Mouse (Mus musculus) adrenal gland, postnatal 25 days (tissue): ENCODE results near the gene Fgg. TPM values are rescaled to one million over a fixed set of nuclear protein-coding genes. Genes with fewer than 3 reads are reported as not detected.
A peak's percentile ranks its signal among the peaks of the same experiment; 100 is the strongest.

Experiments used
- DNase-seq: peaks from one replicate; pipeline ENCODE4 v3.0.0; 2021; ENCODE audit warnings: mixed read lengths
- total RNA-seq: library from RNA; stranded (reverse); gene quantifications from 2 replicates; pipeline ENCODE4 v1.2.3, GENCODE M21; 2021

Fgg gene
- total RNA-seq, 1 experiment from 2014 or later: 0.24 TPM

DNA sequence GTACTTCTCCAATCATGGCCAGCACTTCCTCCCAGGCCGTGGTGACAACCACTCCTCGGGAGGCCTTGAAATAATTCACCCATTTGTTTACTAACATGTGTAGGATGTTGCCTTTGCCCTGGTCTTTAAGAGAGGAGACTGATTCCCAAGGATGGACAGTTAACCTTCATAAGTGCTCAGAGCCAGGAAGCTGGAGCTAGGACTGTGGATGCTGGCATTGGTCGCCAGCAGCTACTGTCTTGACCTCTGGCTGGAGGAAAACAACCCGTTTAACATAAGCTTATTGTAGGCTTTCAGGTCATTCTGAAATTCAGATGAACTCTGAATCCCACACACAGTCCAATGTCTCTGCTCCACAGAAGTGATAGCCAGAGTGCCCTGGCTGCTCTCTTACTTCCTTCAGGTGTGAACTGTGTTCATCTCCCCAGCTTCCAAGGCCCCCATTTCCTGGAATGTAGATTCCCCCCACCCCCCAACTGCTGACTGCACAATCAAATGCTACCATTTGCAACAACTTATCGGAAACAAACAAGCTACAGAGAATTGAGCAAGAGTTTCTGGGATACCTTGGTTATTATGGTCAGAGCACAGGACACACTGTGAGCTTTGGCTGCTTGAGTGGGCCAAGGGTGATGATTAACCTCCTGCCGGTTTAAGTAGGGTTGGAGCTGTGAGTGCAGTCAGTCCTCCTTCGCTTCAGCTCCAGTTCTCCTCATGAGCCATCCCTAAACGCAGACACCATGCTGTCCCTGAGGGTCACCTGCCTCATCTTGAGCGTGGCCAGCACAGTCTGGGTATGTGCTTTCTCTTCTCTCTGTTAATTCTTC lies 18.2 kb downstream of the Fgg start, which contains the start of gene Fga:
TSS of gene Fga (plus strand) at position 602 of the 827 bp plus-strand sequence.
- no peak for DNase-seq

DNA sequence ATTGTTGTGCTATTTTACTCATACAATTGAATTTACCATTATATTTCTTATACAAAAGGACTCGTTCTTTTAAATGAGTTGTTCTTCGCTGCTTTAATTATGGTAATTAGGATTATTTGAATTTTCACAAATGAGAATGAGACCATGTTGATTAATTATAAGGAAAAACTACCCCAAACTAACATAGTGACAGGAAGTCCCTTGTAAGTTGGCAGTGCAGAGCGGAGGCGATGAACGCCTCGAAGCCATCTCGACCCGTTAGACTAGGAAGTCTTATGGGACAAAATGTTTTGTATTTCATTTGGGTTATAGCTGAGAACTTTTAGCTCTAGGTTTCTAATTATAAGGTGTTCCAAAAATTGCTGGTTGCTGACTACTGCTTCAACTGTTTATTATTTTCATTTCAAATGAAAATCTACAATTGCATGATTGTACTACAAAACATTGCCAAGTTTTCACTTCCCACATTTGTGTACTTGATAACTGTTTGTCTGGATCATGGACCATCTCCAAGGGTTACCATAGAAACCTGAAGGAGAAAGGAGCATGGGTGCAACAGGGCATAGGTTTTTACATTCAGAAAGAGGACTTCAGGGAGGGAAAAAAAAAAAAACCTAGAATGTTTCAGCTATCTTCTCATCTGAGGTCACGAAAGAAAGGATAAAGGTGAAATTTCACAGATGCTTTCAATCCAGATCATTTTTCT lies 20.2 kb downstream of the Fgg start:
- DNase-seq: no peak

DNA sequence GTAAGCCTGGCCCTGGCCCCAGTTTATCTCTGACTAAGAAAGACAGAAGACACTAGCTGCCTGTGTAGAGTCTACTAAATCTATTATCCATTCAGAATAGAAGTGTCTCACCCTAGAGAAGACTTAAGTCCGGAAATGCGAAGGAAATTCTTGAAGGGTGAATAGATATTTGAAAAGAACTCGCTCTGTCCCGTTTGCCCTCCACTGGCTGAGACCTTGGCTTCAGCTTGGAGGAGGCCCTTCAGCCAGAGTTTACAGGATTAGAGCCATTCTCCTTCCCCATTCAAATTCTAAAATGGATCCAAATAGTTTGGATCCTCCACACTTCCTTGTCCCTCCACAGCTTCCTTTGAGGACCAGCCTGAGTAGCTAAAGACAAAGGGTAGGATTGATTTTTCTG lies 22.8 kb downstream of the Fgg start:
- no peak for DNase-seq

DNA sequence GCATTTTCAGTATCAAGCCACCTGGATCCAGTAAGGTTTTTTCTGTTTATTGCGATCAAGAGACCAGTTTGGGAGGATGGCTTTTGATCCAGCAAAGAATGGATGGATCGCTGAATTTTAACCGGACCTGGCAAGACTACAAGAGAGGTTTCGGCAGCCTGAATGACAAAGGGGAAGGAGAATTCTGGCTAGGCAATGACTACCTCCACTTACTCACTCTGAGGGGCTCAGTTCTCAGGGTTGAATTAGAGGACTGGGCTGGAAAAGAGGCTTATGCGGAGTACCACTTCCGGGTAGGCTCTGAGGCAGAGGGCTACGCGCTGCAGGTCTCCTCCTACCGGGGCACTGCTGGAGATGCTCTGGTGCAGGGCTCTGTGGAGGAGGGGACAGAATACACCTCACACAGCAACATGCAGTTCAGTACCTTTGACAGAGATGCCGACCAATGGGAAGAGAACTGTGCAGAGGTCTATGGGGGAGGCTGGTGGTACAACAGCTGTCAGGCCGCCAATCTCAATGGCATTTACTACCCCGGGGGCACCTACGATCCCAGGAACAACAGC lies 25.3 kb downstream of the Fgg start:
- DNase-seq: no peak

DNA sequence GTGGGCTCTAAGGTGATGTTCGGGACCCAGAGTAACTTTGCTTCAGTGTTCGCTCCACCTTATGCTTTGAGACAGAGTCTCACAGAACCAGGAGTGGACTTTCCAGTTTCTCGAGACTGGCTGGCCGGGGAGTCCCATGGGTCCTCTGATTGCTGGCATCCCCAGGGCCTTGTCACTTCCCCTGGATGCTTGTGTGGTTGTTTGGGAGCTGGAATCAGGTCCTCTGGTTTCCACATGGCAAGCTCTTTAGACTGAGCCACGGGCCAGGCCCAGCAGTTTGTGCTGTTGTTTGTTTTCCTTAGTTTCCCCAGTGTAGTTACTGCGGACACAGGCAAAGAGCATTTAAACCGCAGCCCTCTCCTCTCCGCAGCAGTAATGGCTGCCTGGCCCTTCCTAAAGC lies 26.3 kb downstream of the Fgg start:
- DNase-seq: no peak

DNA sequence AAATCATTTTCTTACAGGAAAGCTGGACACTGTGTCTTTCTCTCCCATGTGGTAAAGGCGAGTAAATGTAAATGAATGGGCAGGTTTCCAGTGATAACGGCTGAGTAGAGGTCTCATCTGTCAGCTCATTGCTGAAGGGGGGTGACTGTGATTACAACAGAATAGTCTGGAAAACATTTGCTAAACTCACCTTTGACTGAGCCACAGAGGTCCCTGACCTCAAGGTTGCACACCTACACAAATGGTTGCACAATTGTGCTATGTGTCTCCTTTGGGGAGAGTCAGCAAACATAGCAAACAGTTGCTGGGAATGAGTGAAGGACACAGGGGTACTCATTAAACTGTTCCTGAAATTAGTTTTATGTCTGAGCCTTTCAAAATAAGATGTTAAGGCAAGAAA lies 31.3 kb downstream of the Fgg start:
- DNase-seq: no peak

DNA sequence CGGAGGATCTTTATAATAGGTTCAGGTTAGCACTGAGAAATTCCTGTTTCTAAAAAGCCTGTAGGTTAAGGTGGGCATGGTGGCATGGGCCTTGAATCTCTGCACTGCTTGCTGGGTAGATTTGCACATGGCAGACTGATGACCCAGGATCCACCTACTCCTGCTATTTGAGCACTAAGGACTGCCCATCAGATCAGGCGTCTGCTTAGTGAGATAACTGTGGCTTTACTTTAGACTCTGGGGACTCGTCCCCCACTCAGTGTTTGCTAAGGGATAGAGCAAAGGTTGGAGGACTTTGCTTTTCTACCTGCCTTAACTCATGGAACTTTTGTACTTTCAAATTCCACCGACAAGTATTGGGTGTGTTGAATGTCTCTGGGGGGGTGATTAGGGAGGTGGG lies 32.1 kb downstream of the Fgg start:
- no peak for DNase-seq

DNA sequence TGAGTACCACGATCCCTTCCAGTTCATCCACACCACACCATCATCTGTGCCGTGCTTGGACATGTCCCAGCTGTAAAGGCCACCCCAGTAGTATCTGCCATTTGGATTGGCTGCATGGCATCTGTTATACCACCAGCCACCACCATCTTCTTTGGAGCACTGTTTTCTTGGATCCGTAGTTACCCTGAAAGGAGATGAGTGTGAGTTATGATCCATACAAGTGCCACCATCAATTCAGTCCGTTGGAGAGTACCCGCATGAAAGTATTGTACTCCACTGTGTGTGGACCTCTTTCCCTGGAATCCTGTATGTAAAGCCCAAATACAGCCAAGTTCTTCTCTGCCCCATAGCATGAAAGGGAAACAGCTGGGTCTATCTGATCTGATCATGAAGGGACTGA lies 34.9 kb downstream of the Fgg start:
- no peak for DNase-seq

DNA sequence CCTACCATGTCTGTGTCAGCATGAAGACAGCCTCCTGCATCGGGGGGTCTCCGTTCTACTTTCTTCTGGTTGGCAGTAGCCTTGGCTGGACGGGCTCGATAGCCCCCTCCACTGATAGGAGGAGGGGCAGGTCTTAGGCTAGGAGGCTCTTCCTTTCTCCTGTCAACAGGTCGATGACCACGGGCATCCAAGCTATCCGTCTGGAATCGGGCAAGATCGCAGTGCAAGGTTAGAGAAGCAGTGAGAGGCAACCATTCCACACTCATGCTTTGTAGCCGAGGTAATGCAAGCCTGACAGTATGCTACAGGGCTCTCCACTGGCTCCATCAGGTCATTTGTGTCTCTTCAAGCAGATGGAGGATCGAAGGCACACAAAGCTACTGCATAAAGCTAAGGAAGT lies 39.1 kb downstream of the Fgg start:
- DNase-seq: no peak

DNA sequence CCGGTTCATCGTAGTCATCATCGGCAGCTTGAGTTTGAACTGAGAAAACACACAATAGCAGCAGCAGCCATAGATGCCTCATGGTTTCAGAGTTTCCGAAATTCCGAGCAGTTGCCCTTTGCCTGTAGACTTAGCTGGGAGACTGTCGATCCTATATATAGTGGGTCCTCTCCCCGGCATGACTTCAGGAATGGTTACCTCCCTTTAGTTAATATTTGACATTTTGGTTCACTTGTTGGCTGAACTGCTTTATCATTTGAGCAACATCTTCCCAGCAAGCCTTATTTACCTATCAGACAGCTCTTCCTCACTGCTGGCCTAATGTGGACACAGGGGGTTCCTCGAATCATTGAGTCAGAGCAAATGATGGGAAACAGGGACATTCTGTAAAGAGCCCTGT lies 42.2 kb downstream of the Fgg start, which contains the start of gene Fgb:
TSS of gene Fgb (minus strand) at position 184 of the 400 bp plus-strand sequence.
- no peak for DNase-seq

DNA sequence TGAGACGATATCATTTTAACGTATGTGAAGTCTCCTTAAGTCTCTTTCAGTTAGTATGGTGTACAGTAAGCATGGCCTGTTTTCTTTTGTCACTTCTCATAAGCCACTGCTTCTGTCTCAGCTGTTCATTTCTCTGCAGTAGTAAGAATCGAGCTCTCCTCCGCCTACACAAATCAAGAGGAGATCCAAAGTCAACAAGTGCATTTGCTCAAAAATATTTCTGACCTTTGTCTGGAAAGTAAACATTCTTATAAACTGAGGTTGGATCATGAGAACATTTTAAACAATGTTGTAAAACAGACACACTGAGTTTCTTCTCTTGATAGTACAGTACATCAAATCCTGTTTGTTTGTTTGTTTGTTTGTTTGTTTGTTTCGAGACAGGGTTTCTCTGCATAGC lies 43.1 kb downstream of the Fgg start:
- DNase-seq: no peak

DNA sequence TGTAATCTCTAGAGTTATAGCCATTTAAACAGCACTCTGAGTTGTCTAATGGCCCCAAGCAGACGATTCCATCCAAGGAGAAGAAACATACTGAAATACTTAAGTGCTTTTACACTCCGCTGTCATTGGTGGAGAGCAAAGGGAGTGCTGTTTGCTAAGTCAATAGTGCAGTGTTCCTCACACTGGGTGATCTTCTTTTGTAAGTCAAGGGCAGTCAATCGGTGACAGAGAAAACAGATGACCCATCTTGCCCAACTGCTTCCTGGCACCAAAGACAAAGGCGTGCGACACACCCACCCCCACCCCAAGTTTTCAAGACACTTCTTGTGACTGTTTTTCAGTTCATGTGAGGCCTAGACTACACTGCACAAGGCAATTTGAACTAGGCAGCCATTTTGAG lies 44.6 kb downstream of the Fgg start:
- DNase-seq: no peak

DNA sequence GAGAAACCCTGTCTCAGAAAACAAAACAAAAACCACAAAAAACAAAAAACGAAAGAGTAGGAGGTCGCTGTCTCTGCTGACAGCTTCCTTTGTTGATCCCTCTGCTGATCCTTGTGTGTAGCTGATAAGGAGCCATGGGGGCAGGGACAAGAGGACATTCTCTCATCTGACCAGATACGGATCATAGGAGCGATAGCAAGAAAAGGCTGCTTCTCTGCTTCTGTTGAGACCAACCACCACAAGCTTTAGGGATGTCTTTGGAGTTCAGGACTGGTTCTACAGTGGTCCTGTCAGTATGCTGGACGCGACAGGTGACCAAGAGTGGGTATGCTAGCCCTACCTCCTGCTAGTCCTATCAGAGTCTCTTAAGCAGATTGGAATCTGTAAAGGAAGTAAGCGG lies 45.6 kb downstream of the Fgg start:
- DNase-seq: no peak

DNA sequence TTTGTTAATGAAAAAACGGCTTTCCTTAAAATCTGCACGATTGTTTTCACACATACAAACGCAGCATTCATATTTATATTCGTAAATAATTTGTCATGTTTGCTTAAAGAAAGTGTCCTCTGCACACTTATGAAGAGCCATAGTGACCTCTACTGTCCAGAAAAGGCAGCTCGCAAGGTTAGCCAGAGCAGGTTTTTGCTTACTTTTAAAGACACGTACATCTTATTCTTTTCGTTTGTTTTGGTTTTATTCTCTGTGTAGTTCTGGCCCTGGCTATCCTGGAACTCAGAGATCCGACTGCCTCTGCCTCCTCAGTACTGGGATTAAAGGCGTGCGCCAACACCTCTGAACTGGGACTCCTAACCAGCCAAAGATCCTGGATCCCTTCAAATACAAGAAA lies 46.2 kb downstream of the Fgg start:
- DNase-seq: peak; percentile 12

DNA sequence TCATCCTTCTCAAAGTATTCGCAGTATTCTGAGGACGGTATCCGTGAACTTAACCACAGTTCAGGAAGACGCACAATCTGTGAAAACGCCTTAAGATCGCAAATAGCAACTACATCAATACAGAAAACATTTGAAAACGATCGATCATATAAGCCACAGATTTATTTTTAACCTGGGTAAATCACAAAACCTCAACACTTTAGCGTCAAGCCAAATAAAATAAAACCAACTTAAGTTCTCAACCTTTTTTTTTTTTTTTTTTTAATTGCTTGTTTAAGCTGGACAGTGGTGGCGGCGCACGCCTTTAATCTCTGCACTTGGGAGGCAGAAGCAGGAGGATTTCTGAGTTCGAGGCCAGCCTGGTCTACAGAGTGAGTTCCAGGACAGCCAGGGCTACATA lies 47.2 kb downstream of the Fgg start:
- no peak for DNase-seq

DNA sequence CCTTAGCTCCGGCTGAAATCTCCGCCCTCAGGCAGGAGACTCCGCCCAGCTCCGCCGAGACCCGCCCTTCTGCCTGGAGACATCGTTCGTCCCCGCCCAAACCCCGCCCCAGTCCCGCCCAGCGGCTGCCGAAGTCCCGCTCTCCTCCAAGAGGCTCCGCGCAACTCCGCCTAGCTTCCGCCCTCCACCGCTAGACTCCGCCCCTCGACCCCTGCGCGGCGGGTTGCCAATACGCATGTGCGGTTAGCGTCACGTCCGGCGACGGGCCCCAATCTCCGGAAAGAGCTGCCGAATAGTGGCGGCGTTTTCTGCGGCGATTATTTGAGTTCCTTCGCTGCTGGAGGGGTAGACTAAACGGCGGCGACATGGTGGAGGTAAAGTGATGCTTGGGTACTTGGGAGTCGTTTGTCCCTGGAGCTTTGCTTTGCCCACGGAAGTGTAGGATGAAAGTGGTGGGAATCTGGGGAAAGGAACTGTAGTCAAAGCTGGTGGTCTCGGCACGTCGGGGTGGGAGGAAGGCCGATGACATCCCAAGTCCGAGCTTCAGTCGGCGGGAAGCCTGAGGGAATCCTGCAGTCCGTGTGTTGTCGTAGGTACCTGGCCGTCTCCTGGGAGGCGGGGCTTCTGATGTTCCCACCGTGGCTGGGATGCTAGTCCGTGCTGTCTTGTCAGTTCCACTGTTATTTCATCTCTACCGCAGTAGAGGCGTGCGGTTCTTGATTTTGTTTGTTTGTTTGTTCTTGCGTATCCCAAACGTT lies 47.9 kb downstream of the Fgg start, which contains the start of gene Plrg1:
TSS of gene Plrg1 (plus strand) at position 242 of the 758 bp plus-strand sequence.
- peak; percentile 100 for DNase-seq

DNA sequence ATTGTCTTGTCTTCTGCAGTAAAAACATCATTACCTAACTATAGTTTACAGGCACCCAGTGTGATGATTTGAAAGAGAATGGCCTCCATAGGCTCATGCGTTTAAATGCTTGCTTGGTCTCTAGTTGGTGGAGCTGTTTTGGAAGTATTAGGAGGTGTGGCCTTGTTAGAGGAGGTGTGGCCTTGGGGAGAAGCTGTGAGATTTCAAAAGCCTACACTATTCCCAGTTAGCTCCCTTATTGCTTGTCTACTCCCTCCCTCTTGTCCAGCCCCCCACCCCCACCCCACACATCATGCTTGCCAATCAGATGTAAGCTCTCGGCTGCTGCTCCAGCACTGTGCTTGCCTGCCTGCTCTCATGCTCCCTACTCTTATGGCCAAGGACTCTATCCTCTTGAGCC lies 49.5 kb downstream of the Fgg start:
- DNase-seq: no peak

Other genes starting within 250 kb of the Fgg start
- gene Rbm46, start 131.2 kb upstream of the Fgg start, total RNA-seq: 1.4 and 1.6 TPM in 2 replicates
- gene Lrat, start 103.8 kb upstream of the Fgg start, total RNA-seq: 0.06 TPM in 1 of 2 replicates, not detected in the other
- 0.18 and 34.4 TPM in 2 replicates for gene Fga, start 18.4 kb downstream of the Fgg start, total RNA-seq
- 17.5 TPM in 1 of 2 replicates, not detected in the other for gene Fgb, start 42.1 kb downstream of the Fgg start, total RNA-seq
- 50.1 and 51.6 TPM in 2 replicates for gene Plrg1, start 47.8 kb downstream of the Fgg start, total RNA-seq
- gene Dchs2, start 120.2 kb downstream of the Fgg start, total RNA-seq: 0.52 and 0.67 TPM in 2 replicates